Mouse (Mus musculus) inflammation-experienced regulatory T-cells, adult 6 months (primary cell): ENCODE measurements around the gene Polrmt. TPM values are rescaled to one million over a fixed set of nuclear protein-coding genes. Genes with fewer than 3 reads are reported as not detected.

ENCODE experiments used
- polyA plus RNA-seq, 3 experiments: library from polyadenylated mRNA; unstranded; fragments of 100-300 nt; shearing (Covaris generic); gene quantifications; one replicate each; pipeline ENCODE4 v1.2.1; 2017

Gene Polrmt
- polyA plus RNA-seq, 3 experiments from 2014 or later, result 10.6 to 19.2 (median 17.1) TPM

Other genes with a start within 250 kb of the Polrmt start
- gene Plpp2, start 212.8 kb downstream of the Polrmt start, polyA plus RNA-seq, result 1 to 10 TPM; 2.4 to 5.8 (median 2.9) TPM
- gene Mier2, start 191.4 kb downstream of the Polrmt start, polyA plus RNA-seq, result 10 to 100 TPM; 11.6 to 15.0 (median 13.1) TPM
- not detected for gene Theg, start 159.2 kb downstream of the Polrmt start, polyA plus RNA-seq
- not detected for gene C2cd4c, start 132.6 kb downstream of the Polrmt start, polyA plus RNA-seq
- not detected for gene Shc2, start 108.7 kb downstream of the Polrmt start, polyA plus RNA-seq
- gene Odf3l2, start 100.8 kb downstream of the Polrmt start, polyA plus RNA-seq, result not detected
- not detected for gene Madcam1, start 82.0 kb downstream of the Polrmt start, polyA plus RNA-seq
- gene Tpgs1, start 77.2 kb downstream of the Polrmt start, polyA plus RNA-seq, result 10 to 100 TPM; 15.9 to 25.7 (median 17.5) TPM
- gene Cdc34, start 64.4 kb downstream of the Polrmt start, polyA plus RNA-seq, result 10 to 100 TPM; 13.9 to 26.7 (median 20.5) TPM
- gene Gzmm, start 57.6 kb downstream of the Polrmt start, polyA plus RNA-seq, result 1 to 10 TPM in 1 of 3 experiments, under 1 TPM in 2; 0.62 to 3.2 (median 0.94) TPM
- 100 to 1,000 TPM; 116 to 152 (median 121) TPM for gene Bsg, start 42.1 kb downstream of the Polrmt start, polyA plus RNA-seq
- not detected for gene Hcn2, start 29.9 kb downstream of the Polrmt start, polyA plus RNA-seq
- gene Fgf22, start 8.5 kb upstream of the Polrmt start, polyA plus RNA-seq, result under 1 TPM in 1 of 3 experiments, not detected in 2; 0.24 TPM
- 1 to 10 TPM; 2.1 to 2.8 (median 2.7) TPM for gene Rnf126, start 20.4 kb upstream of the Polrmt start, polyA plus RNA-seq
- gene Fstl3, start 30.7 kb upstream of the Polrmt start, polyA plus RNA-seq, result 1 to 10 TPM in 1 of 3 experiments, under 1 TPM in 1, not detected in 1; 0.21 to 1.2 TPM
- 1 to 10 TPM in 1 of 3 experiments, under 1 TPM in 1, not detected in 1; 0.57 to 1.1 TPM for gene Prss57, start 44.4 kb upstream of the Polrmt start, polyA plus RNA-seq
- gene Palm, start 47.0 kb upstream of the Polrmt start, polyA plus RNA-seq, result under 1 TPM in 1 of 3 experiments, not detected in 2; 0.43 TPM
- gene Misp, start 74.4 kb upstream of the Polrmt start, polyA plus RNA-seq, result not detected
- 100 to 1,000 TPM in 2 of 3 experiments, 10 to 100 TPM in 1; 97.4 to 169 (median 149) TPM for gene Ptbp1, start 107.8 kb upstream of the Polrmt start, polyA plus RNA-seq
- gene Prtn3, start 127.9 kb upstream of the Polrmt start, polyA plus RNA-seq, result not detected
- gene Plppr3, start 128.1 kb upstream of the Polrmt start, polyA plus RNA-seq, result 1 to 10 TPM; 1.6 to 3.3 (median 2.2) TPM
- gene Elane, start 139.7 kb upstream of the Polrmt start, polyA plus RNA-seq, result not detected
- not detected for gene Cfd, start 144.3 kb upstream of the Polrmt start, polyA plus RNA-seq
- gene Med16, start 162.3 kb upstream of the Polrmt start, polyA plus RNA-seq, result 1 to 10 TPM; 5.7 to 7.9 (median 7.1) TPM
- gene Gm26602, start 164.3 kb upstream of the Polrmt start, polyA plus RNA-seq, result 1 to 10 TPM in 1 of 3 experiments, not detected in 2; 5.5 TPM
- gene Kiss1r, start 170.4 kb upstream of the Polrmt start, polyA plus RNA-seq, result not detected
- 100 to 1,000 TPM in 1 of 3 experiments, 10 to 100 TPM in 2; 96.5 to 106 (median 96.9) TPM for gene R3hdm4, start 174.6 kb upstream of the Polrmt start, polyA plus RNA-seq
- gene Arid3a, start 180.5 kb upstream of the Polrmt start, polyA plus RNA-seq, result 1 to 10 TPM; 2.1 to 3.5 (median 2.4) TPM
- 10 to 100 TPM; 66.6 to 85.2 (median 74.2) TPM for gene Wdr18, start 213.6 kb upstream of the Polrmt start, polyA plus RNA-seq
- under 1 TPM in 2 of 3 experiments, not detected in 1; 0.16 to 0.20 TPM for gene Grin3b, start 224.1 kb upstream of the Polrmt start, polyA plus RNA-seq
- 1 to 10 TPM; 2.0 to 2.5 (median 2.0) TPM for gene Tmem259, start 237.7 kb upstream of the Polrmt start, polyA plus RNA-seq
- 100 to 1,000 TPM; 672 to 989 (median 979) TPM for gene Cnn2, start 242.0 kb upstream of the Polrmt start, polyA plus RNA-seq
- 10 to 100 TPM; 10.7 to 14.2 (median 13.3) TPM for gene Abca7, start 249.9 kb upstream of the Polrmt start, polyA plus RNA-seq